Mouse (Mus musculus) WW6 (cell line): ENCODE data around the gene Dnlz.

Experiments
- DNase-seq: peaks from one replicate; pipeline ENCODE4 v3.0.0-alpha.2; 2013; ENCODE audit warnings: low read depth, low spot score

The Dnlz gene

DNA sequence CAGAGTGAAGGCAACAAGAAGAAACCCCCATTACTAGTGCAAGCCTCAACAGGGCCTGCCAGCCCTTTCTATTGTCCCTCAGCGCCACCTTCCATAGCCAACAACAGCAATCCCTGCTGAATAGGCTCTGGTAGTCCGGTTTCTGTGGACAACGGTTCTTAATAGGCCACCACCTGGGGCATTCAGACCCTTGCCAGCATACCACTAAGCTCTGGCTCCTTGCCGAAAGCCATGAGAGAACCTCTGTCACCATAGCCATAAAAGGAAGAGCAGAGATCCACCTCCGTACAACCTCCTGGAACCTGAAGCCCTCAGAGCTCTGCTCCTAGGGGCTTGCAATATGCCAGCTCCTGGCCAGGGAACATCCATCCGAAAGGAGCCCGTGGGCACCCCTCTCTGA, 52.6 kb downstream of the Dnlz start:
- DNase-seq, result no peak

DNA sequence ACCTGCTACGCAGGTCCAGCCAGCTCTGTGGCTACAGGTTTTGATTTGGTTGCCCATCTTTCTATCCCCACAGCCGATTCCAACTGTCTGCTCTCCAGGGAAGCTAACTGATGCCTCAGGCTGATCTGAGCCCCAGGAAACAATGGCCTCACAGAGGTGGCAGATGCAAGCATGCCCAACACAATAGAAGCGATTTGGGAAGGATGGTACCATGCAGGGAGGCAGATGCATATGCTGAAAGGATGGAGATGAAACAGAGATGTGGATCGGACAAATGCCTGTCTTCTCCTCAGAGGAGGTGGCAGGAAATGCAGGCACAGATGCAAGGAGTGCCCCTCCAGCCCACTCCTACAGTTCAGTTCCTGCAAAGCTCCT, 53.1 kb downstream of the Dnlz start:
- DNase-seq, result no peak

DNA sequence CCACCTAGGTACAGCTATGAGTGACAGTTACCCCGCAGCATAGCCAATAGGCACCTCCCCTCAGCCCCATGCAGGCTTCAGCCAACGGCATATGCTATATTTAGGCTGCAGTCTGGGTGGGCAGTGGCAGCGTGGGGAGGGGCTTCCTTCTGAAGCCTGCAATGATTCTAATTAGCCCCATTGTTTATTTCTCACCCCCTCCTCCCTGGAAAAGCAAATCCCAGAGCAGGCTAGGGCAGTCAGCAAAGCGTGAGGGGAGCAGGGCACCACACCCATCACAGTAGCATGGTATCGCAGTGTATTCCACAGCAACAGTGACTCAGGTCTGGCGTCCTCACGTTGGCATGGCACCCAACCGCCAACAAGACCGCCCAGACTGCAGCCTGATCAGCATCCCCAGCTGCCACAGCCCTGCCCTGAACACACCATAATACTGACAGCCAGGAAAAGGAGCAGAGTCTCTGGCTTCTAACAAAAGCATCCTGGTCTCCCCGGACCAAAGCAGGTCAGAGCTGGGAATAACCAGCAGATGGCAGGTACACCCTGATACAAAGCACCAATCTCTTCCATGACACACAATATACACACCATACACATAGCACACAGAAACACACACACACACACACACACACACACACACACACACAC, 53.6 kb downstream of the Dnlz start:
- DNase-seq, result no peak
